ENCODE assay signal across 16 mouse cellular contexts in genomic region chr7:64539450-64540148, GRCm38 (mm10). TPM values are rescaled to one million over a fixed set of nuclear protein-coding genes. Genes with fewer than 3 reads are reported as not detected.
A peak's percentile ranks its signal among the peaks of the same experiment; 100 is the strongest.
DNase-seq lines count a peak whose midpoint lies in the region; ATAC-seq lines count a peak whose summit lies in the region.
"Had no signal": no experiment of that assay in that cellular context is flagged by ENCODE, and none has a peak within 500 bp of the region (broad histone marks: within the 10 kb centered on the region; RNA-seq: fewer than 3 reads in every experiment).

No protein-coding gene starts in this region.

- ATAC-seq in forebrain, embryonic 14.5 days, result no peak
- peak; percentile 73 for ATAC-seq in hindbrain, embryonic 16.5 days
- peak; percentile 66; the same call in 1 of the 2 replicates for ATAC-seq in neural tube, embryonic 12.5 days (ENCODE audit: low FRiP score, low read depth)
- ATAC-seq: inflammation-experienced regulatory T-cells, adult 6 months; lung, postnatal 0 days had no signal

- H3K27me3 ChIP-seq in forebrain, embryonic 14.5 days (replicated peaks; ENCODE audit: control insufficient read depth, insufficient read depth, low read length), result no peaks in the 10 kb centered on the region
- H3K27me3 ChIP-seq in hindbrain, embryonic 16.5 days (replicated peaks; ENCODE audit: control insufficient read depth, insufficient read depth, low read length), result no peaks in the 10 kb centered on the region
- no peaks in the 10 kb centered on the region for H3K27me3 ChIP-seq in neural tube, embryonic 12.5 days (replicated peaks)
- H3K27me3 ChIP-seq: embryonic facial prominence, embryonic 12.5 days; liver, embryonic 13.5 days had no signal

- H3K9ac ChIP-seq in forebrain, embryonic 14.5 days (ENCODE audit: low read length), result no peak overlapping the region
- H3K9ac ChIP-seq in hindbrain, embryonic 16.5 days (ENCODE audit: low read depth, low read length), result peak overlapping the region; percentile 14; the same call in 1 of the 2 replicates
- H3K9ac ChIP-seq in neural tube, embryonic 12.5 days, result no peak overlapping the region
- H3K9ac ChIP-seq: embryonic facial prominence, embryonic 12.5 days; liver, embryonic 13.5 days had no signal

- H3K36me3 ChIP-seq in forebrain, embryonic 14.5 days (ENCODE audit: control insufficient read depth, insufficient read depth, low read length), result no peaks in the 10 kb centered on the region
- H3K36me3 ChIP-seq in hindbrain, embryonic 16.5 days (ENCODE audit: control insufficient read depth, insufficient read depth, low read length), result no peaks in the 10 kb centered on the region
- no peaks in the 10 kb centered on the region; the same call in 1 of the 2 replicates for H3K36me3 ChIP-seq in neural tube, embryonic 12.5 days
- H3K36me3 ChIP-seq: embryonic facial prominence, embryonic 12.5 days; liver, embryonic 13.5 days had no signal

- H3K4me3 ChIP-seq in forebrain, embryonic 14.5 days (ENCODE audit: low read depth, low read length), result no peak overlapping the region
- no peak overlapping the region for H3K4me3 ChIP-seq in hindbrain, embryonic 16.5 days (ENCODE audit: low read length)
- H3K4me3 ChIP-seq in neural tube, embryonic 12.5 days, result no peak overlapping the region
- H3K4me3 ChIP-seq: embryonic facial prominence, embryonic 12.5 days; liver, embryonic 13.5 days had no signal

- no peaks in the 10 kb centered on the region for H3K9me3 ChIP-seq in forebrain, embryonic 14.5 days (replicated peaks; ENCODE audit: control insufficient read depth, low read length)
- no peaks in the 10 kb centered on the region for H3K9me3 ChIP-seq in hindbrain, embryonic 16.5 days (ENCODE audit: control insufficient read depth, low read length)
- H3K9me3 ChIP-seq in neural tube, embryonic 12.5 days, result no peaks in the 10 kb centered on the region
- H3K9me3 ChIP-seq: embryonic facial prominence, embryonic 12.5 days; liver, embryonic 13.5 days had no signal

- H3K27ac ChIP-seq in forebrain, embryonic 14.5 days (ENCODE audit: low read depth, low read length), result peak overlapping the region; percentile 52; the same call in 1 of the 2 replicates
- H3K27ac ChIP-seq in hindbrain, embryonic 16.5 days (ENCODE audit: low read depth, low read length), result peak overlapping the region; percentile 20
- 0 out of 2 replicates have a peak overlapping the region, but pooled peaks have one; percentile 1 for H3K27ac ChIP-seq in neural tube, embryonic 12.5 days
- H3K27ac ChIP-seq: embryonic facial prominence, embryonic 12.5 days; kidney, postnatal 0 days; liver, embryonic 13.5 days had no signal

- no peak overlapping the region for H3K4me2 ChIP-seq in forebrain, embryonic 14.5 days (ENCODE audit: low read length)
- H3K4me2 ChIP-seq in hindbrain, embryonic 16.5 days (ENCODE audit: low read length), result no peak overlapping the region; the same call in 1 of the 2 replicates
- no peak overlapping the region for H3K4me2 ChIP-seq in neural tube, embryonic 12.5 days (replicated peaks)
- H3K4me2 ChIP-seq: embryonic facial prominence, embryonic 12.5 days; liver, embryonic 13.5 days had no signal

- no peaks in the 10 kb centered on the region for H3K4me1 ChIP-seq in forebrain, embryonic 14.5 days (ENCODE audit: control insufficient read depth, insufficient read depth, low read length)
- H3K4me1 ChIP-seq in hindbrain, embryonic 16.5 days (ENCODE audit: control insufficient read depth, insufficient read depth, low read depth, low read length), result peaks cover 7% of the 10 kb centered on the region
- peaks cover 10% of the 10 kb centered on the region; the same call in 1 of the 2 replicates for H3K4me1 ChIP-seq in neural tube, embryonic 12.5 days
- H3K4me1 ChIP-seq: embryonic facial prominence, embryonic 12.5 days; liver, embryonic 13.5 days had no signal

- peak; percentile 14 for DNase-seq in embryo, embryonic 10.5 days (ENCODE audit: low spot score)
- DNase-seq in embryo, embryonic 10 days (ENCODE audit: low spot score), result no peak
- DNase-seq in forebrain, embryonic 14.5 days (ENCODE audit: low spot score), result no peak
- DNase-seq in ovary, postnatal 14 days (ENCODE audit: low spot score), result no peak
- no peak for DNase-seq in kidney, postnatal 4 days
- DNase-seq in heart, postnatal 25 days (ENCODE audit: low spot score), result no peak
- DNase-seq: adrenal gland, postnatal 10 days; cerebellum, postnatal 25 days; liver, embryonic 13.5 days; thymus, adult 2 months had no signal

- WGBS in forebrain, embryonic 14.5 days, result 61% methylated on average over 10 of the region's 10 CpGs
- WGBS in hindbrain, embryonic 16.5 days, result 22% methylated on average over 10 of the region's 10 CpGs
- 43% methylated on average over 10 of the region's 10 CpGs for WGBS in neural tube, embryonic 12.5 days

- intact Hi-C loops in heart, postnatal 25 days (cut with DNase I), result no loop called here

RNA-seq across cellular contexts. Expression of gene Apba2, which starts 38.1 kb away (rescaled TPM):
- 113 and 159 TPM in 2 replicates for polyA plus RNA-seq in forebrain, embryonic 14.5 days (2014; fragmentation: Nextera tagmentation; extraction: Ambion mirVana)
- polyA plus RNA-seq in hindbrain, embryonic 16.5 days (2015; fragmentation: Nextera tagmentation; extraction: Ambion mirVana), result 173 and 186 TPM in 2 replicates
- polyA plus RNA-seq in neural tube, embryonic 12.5 days (2016; fragmentation: Nextera tagmentation; extraction: Ambion mirVana), result 147 and 159 TPM in 2 replicates
- under 1 TPM; 0.44 to 0.87 TPM for total RNA-seq in heart, postnatal 25 days (2021)
- polyA plus RNA-seq: inflammation-experienced regulatory T-cells, adult 6 months had no signal

Comparison
In these comparisons a context has a peak if more than half of its experiments do, and no peak if none do; other contexts are left out.
1. H3K27ac ChIP-seq: peak in every context shown above with its lines; median percentile 52 in forebrain, embryonic 14.5 days; 20 in hindbrain, embryonic 16.5 days; 1 in neural tube, embryonic 12.5 days.